Mouse (Mus musculus): ENCODE measurements around the gene Kcnh2.
"Not testable (repeated sequence)": the region's sequence is repeated elsewhere in the genome, so short reads cannot be mapped to it uniquely, and the experiment has no call there.

Gene Kcnh2

DNA sequence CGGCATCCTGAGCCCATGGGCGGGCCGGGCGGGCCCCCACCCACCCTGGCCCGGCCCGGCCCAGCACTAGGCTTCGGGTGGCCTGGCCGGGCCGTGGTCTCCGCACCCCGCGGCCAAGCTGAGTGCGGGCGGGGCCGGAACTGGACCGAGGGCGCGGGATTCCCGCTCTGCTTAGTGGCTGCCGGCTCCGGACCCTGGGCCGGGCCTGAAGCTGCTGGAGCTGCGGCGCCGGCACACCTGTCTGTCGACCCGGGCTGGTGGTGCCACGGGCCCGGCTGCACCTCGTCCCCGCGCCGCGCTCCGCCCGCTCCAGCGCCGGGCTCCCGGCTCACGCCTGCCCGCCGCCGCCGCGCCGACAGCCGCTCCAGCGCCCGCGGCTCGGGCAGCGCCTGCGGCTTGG is at the start of gene Kcnh2:
Kcnh2 (minus strand) TSS at position 327 of the 400 bp plus-strand sequence.
- DNase-seq: no peak

DNA sequence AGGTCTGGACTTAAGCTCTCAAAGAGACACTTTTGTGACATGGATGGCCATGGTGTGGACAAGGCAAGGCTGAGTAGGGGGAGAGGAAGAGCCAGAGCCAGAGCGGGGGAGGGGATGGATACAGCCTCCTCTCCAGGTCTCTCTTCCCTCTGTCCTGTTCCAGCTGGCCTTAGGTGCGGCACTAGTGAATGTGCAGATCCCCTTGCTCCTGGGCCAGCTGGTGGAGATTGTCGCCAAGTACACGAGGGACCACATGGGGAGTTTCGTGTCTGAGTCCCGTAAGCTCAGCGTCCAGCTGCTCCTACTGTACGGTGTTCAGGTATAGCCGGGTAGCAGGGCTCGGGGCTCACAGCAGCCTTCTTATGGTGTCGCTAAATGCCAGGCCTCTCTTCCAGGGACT is 49.0 kb upstream of the Kcnh2 start:
- DNase-seq: no peak

DNA sequence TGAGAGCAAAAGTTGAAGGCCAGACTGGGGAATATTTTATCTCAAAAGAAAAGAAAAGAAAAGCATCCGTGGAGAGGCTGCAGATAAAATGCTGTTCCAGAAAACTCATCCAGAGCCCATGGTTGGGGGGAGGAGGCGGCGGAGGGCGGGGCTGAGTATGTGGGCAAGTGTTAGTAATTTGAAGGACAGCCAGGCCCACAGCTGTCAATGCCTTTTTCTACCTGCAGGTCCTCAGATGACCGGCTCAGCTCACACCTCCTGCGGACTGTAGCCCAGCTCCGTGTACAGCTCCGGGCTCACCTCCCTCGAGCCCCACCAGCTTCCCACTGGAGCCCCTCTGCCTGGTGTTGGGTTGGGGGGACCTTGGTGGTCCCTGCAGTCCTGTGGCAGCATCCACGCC is 48.3 kb upstream of the Kcnh2 start:
- no peak for DNase-seq

DNA sequence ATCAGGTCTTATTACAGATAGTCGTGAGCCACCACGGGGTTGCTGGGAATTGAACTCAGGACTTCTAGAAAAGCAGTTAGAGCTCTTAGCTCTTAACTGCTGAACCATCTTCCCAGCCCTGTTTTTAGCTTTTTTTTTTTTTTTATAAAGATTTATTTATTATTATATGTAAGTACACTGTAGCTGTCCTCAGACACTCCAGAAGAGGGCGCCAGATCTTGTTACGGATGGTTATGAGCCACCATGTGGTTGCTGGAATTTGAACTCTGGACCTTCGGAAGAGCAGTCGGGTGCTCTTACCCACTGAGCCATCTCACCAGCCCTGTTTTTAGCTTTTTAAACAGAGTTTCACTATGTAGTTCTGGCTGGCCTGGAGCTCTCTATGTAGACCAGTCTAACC is 44.9 kb upstream of the Kcnh2 start:
- not testable (repeated sequence) for DNase-seq

DNA sequence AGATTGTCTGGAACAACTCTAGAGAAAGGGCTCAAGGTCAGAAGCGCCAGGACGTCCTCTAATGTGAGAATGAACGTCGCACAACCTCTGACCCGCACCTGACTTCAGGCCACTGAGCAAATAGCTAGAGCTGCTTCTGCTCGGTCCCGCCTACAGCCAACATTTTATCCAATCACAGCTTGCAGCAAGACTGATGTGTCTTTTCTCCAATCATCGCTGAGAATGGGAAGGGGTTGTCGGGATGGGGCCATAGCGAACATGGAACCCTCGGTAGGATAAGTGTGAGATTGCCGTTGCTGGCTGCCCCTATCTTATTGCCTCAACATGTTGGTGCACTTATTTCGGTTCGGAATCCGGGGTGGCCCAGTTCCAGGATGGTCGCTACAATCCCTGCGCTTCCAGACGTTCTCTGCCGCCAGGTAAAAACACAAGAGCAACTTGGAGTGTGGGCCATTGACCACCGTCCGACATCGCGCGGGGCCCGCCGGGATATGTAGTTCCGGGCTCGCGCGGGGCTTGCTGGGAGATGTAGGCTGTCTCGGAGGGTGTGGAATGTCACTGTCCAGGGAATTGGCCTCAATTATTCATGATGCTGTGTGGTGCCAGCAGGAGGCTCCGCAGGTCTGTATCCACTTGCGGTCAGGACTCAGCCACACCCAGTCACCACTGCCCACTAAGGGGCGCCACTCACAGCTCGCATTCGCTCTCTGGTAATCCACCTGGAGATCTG is 42.9 kb upstream of the Kcnh2 start:
- peak; percentile 97 for DNase-seq

DNA sequence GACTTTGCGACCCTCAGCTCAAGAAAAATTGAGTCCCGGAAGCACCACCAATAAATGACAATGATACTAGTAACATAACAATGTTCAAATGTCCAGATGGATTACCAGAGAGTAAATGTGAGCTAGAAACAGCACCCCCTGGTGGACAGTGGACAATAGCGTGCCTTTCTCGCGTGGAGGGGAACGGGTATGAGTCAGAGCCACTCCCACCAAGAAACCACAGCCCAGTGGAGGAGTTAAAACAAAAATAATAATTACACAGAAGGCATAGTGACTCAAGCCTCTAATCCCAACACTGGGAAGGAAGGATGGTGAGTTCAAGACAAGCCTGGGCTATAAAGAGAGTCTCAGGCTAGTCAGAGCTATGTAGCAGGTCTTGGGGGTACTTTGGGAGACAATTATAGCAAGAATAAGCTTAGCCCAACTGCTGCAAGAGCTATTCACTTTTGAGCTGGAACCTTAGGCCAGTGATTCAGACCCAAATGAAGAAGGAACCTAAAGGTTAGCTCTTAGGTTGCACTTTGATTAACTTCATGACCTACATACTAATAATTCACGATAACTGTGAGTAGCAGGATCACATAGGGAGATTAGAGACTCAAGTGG is 42.1 kb upstream of the Kcnh2 start, which contains the start of gene Abcb8:
Abcb8 (plus strand) TSS at position 272 of the 606 bp plus-strand sequence.
- DNase-seq: peak; percentile 92

DNA sequence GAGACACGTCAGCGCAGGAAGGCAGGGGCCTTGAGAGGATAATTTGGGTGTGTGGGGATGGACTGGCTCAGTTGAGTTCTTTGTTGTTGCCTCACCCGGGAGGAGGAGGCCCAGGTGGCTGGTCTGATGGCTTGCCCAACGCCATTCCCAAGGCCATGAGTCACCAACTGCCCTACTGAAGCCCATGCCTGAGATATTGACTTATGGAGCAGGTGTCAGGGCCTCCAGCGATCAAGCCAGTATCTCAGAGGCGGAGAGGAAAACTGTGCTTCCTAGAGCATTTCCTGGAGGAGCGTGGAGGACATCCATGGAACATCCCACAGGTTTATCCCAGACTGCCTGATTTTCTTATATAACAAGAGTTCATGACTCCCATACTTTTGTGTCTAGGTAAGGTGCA is 41.3 kb upstream of the Kcnh2 start:
- no peak for DNase-seq

DNA sequence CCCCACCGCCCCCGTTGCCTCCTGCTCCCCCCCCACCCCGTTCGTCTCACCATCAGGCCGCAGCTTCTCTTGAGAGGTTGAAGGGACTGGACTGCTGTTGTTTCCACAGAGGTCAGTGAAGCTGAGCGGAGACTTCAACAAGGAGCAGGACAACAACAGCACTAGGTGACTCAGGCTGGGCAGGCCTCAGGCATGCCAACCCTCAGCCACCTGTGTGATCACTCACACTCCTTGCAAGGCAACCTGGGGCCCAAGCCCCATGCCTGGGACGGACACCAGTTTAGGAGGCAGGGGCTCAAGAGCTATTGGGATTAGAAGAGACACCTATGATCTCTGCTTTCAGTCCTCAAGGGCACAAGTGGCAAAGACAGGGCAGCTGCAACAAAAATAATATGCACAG is 40.5 kb upstream of the Kcnh2 start, which contains the start of gene Atg9b:
Atg9b (minus strand) TSS at position 280 of the 400 bp plus-strand sequence.
- no peak for DNase-seq

DNA sequence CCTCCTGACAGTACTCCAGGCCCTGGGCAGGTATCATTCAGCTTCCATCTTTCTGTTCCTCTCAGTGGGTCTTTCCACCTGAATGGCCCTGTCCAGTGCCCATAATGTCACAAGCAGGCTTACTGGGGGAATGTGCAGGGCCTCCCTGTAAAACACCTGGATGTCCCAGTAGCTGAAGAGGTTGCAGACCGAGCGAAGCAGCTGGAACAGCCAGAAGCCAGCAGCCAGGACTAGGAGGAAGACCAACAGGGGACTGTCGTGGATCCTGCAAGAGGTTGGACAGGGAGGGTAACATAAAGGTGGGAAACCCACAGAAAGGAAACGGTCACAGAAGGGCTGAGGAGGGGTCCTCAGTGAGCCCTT is 38.2 kb upstream of the Kcnh2 start:
- no peak for DNase-seq

DNA sequence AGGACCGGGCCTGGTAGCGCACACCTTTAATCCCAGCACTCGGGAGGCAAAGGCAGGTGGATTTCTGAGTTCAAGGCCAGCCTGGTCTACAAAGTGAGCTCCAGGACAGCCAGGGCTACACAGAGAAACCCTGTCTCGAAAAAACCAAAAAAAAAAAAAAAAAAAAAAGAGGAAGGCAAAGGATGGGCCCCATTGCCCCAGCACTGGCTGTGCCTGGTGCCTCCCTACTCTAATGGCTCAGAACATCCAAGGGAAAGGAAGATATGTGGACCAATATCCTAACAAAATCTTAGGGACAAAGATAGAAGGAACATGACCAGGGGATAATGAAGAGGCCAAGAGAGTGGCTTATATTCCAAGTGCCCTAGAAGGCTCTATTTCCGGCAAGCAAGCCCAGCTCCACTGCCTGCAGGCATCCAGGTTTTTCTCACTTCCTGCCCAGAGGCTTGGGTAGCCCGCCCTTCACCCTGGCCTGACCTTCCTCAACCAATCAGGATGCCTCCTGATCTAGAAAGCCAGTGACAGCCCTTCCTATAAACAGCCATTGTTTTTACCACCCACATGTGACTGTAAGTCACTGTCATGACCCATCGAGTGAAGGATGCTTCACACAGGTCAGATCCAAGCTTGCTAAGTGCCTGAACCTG is 37.7 kb upstream of the Kcnh2 start:
- peak; percentile 72 for DNase-seq

DNA sequence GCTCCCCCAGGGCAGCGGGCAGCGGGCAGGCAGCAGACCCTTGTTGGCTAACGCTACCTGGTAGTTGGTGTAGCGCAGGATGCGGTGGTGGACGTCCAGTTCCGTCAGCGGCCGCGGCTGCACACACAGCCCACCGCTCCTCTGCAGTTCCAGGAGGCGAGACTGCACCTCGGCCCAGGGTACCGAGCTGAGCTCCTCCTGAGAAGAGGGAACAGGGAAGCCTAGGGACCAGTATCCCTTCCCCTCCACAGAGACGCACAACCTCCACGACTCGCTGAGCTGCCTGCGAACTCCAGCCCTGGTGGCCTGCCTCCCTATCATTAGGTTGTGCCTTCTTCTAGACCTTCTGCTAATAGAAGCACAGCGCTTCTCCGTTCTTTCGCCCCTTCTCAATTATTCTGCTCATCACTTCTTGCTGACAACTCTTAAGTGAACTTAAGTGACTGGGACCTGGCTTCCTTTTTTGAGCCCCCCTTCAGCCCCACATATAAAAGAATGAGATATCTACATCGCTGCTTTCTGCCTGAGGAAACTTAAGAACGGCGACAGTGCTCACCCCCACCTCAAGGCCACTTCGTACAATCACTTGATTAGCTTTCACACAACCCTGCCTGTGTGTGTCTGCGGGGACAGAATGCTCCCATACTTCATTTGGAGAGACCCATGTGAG is 37.0 kb upstream of the Kcnh2 start:
- no peak for DNase-seq

DNA sequence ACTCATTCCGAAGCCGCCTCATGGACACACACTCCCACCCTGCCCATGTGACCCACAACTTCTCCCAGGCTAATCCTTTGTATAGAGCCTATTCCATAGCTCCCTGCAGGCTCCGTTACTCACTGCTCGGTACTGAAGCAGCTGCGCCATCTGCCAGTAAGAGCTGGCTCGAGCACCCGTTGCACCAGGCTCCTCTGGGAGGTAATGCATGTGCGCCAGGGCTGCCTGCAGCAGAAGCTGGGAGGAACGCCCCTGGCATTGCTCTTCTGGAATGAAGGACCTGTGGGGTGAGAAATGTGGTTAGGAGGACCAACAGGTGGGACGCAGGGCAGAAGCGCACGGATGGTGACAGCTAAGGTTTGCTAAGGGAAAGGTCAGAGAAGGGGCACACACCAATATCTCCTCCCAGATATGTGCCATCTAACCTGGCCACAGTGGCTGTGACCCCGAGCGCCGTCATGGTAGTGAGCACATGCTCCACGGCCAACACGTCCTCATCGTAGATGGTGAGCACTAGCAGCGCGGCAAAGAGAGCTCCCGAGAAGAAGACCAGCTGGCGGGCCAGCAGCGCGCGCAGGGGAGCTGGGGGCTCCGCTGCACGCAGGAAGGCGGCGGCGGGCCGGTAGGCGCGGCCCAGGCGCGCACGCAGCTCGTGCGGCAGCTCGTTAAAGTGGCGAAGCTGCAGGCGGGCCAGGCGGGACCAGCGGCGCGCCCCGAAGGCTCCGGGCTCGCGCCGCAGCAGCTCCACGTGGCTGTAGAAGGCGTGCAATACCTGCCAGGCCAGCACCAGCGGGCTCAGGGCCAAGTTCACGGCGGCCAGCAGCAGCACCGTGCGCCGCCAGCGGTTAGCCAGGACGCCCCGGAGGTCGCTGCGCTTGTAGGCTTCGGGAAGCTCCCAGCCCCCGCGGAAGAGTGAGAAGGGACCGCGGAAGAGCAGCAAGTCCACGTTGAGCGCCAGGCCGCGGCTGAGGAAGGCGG is 36.1 kb upstream of the Kcnh2 start:
- peak; percentile 57 for DNase-seq

DNA sequence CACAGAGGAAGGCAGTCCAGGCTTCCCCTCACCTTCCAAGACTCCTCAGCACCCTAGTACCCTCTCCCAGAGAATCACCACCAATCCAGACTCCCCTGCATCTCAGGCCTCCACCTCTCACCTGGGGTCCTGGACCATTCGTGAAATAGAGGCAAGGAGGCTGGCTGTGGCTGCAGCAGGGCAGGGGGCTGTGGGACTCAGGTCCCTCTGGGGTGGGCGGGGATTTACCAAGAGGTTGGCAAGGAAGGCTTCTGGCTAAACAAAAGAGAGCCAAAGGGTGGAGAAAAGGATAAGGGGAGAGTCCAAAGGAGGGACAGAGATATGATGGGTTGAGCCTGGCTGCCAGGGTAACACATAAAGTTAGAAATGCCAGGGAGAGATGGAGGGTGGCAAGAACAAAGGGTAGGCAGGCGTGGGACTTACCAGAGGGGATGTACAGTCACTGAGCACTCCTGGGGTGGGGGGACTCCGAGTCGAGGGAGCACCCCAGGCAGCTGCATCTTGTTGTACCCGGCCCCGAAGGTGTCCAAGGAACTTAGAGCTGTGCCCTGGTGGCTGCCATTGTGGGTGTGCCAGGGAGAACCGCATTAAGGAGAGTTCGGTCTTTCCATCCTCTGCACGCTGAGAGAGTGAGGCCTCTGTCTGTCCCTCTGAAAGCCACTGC is 34.6 kb upstream of the Kcnh2 start:
- no peak for DNase-seq

DNA sequence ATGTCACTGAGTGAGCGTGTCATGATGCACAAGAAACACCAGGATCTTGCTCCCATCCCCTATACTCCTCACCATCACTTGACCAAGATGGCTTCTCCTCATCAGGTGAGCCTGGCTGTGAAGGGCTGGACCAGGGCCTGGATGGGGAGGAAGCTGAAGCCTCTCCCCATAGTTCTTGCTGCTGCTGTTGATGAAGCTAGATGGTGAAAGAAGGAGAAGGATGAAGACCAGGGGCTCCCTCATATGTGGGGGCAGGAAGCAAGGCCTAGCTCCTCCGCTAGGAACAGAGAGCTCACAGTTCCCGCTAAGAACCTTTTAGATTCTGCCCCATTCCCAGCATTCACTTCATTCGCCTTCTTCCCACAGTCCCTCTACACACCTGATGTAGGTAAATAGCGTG is 34.0 kb upstream of the Kcnh2 start:
- DNase-seq: no peak

DNA sequence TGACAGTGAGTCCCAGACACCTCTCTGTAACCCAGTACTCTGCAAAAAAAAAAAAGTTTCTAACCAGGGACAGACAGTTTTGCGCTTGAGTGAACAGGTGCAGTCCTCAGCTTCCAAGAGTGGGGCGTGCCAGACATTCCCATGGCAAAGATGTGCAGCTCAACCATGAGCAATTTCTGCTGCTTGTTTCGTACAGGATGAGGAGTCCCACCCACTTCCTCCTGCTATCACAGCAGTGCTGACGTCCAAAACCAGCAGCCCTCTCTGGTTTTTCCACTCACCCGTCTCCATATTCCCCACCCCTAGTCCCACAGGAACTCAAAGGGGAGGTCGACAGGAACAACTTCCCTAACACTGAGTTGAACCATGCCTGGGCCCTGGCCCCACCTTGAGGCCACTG is 33.0 kb upstream of the Kcnh2 start:
- DNase-seq: peak; percentile 54

DNA sequence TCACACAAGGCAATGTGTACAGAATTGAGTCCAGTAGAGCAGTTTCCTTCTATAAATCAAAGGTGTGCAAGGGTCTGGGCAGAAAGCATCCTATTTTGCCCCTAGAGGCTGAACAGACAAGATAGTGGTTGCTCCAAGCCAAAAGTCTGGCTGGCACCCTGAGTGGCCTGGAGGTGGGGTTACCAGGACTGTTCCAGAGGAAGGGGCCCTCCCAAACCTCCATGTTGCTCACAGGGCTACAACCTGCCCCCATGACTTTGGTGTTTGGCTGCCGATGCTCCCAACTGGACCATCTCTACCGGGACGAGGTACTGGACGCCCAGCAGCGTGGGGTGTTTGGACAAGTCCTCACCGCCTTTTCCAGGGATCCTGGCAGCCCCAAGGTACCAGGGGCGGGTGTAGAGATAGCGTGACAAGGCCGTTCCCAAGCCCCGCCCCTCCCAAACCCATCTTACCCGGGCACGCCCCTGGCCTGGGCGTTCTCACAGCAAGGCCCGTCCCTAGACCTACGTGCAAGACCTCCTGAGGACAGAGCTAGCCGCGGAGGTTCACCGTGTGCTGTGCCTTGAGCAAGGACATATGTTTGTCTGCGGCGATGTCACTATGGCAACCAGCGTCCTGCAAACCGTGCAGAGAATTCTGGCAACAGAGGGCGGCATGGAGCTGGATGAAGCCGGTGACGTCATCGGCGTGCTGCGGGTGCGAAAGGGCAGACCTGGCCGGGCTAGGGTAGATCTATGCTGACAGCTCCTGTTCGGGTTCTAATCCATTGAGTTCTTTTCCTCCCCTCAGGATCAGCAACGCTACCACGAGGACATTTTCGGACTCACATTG is 31.8 kb upstream of the Kcnh2 start:
- DNase-seq: peak; percentile 95

DNA sequence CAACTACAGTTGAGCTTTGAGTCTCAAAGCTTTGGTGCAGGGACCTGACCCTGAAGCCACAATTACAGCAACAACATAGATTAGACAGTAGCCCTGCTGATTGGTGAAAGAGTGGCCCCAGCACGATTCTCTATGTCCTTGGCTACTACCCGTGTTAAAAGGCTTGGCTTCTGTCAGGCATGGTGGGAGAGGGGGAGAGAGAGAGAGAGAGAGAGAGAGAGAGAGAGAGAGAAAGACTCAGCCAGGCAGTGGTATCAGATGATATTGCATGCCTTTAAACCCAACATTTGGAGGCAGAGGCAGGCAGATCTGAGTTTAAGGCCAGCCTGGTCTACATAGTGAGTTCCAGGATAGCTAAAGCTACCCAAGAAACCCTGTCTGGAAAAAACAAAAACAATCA is 30.6 kb upstream of the Kcnh2 start:
- DNase-seq: no peak

DNA sequence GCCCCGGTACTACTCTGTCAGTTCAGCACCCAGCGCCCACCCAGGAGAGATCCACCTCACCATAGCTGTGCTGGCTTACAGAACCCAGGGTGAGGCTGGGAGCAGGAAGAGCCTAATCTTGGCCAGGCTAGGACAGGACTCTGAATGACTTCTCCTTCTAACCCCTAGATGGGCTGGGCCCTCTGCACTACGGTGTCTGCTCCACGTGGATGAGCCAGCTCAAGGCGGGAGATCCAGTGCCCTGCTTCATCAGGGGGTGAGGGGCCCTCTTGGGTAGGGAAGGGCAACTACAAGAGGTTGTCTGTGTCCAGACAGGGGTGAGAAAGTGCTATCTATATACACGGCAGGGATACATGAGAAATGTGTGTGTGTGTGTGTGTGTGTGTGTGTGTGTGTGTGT is 30.1 kb upstream of the Kcnh2 start:
- no peak for DNase-seq

DNA sequence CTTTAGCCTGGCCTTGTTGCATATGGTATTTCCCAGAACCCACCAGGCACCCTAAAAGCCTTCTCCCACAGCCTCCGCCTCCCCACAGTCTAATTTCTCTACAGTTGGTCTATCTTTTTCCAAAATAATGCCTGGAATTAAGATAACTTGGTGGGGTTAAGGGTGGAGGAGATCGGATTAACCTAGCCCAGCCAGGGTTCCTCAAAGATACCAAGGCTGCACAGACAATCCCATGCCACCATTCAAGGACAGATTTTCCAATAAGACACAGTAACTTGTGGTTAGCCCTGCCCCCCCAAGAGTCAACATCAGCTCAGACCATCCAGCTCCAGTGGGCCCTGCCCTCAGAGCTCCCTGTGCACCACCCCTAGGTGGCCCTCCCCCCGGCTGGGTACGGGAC is 29.1 kb upstream of the Kcnh2 start:
- no peak for DNase-seq

DNA sequence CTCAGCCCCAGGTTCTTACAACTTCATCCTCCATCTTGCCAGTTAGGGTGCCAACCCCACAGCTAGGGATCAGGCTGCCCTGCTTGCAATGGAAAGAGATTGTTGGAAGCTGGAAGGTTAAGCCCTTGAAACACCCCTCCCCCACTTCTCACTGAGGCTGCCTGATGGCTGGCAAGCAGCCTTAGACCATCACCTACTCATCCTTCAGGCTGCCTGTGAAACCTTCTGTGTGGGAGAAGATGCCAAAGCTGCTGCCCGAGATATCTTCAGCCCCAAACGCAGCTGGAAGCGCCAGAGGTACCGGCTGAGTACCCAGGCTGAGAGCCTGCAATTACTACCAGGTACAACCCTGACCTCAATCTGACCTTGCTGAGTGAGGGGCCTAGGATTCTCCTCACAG is 28.1 kb upstream of the Kcnh2 start:
- no peak for DNase-seq

DNA sequence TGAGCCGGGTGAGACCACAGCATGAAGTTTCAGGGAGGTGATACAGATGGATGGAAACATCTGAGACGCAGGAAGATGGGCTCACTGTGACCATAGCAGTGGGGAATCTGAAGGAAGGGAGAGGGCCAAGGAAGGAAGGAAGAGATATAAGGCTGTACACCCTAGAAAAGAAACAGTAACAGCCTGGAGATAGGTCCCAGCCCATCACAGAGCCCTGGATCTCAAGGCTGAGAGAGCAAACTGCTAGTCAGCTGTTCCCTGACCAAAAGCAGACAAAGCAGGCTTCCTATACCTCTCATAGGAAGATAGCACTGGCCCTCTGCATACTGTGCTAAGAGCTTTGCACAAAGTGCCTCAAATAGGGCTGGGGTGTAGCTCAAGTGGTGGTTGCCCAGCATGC is 27.3 kb upstream of the Kcnh2 start:
- DNase-seq: no peak
